In the genomic region with DNA sequence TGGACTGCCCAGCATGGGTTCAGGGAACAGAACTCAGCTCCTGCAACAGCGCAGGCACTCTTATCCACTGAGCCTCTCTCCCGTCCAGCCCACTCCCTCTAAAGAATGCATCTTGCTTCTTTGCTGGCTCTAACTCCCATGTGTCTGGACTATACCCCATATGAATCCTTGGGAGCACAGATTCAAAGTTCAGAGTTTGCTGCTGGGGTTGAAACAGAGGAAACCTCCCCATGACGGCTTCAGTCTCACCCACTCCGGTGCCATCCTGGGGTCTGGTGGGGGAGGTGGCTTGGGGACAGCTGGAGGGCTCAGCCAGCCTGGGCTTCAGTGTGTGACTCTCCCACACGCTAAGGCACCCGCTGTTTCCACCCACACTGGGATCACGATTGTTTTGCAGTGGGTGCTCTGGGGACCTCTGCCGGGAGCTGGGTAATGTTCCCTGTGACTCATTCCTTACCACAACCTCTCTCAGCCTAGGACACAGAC, we compare ENCODE assay signal across 9 mouse cellular contexts. TPM values are rescaled to one million over a fixed set of nuclear protein-coding genes. Genes with fewer than 3 reads are reported as not detected.
A peak's percentile ranks its signal among the peaks of the same experiment; 100 is the strongest.
DNase-seq lines count a peak whose midpoint lies in the region; ATAC-seq and TF ChIP-seq lines count a peak whose summit lies in the region.
"Had no signal": no experiment of that assay in that cellular context is flagged by ENCODE, and none has a peak within 500 bp of the region (broad histone marks: within the 10 kb centered on the region; RNA-seq: fewer than 3 reads in every experiment).

No protein-coding gene starts in this region.

- intact Hi-C loops in gastrocnemius, postnatal 36 days (cut with DNase I): no loop called here

- peak; percentile 58 for TF ChIP-seq CTCF in layer of hippocampus, adult 2 months (conservative IDR thresholded peaks at IDR 0.05)

- no peak overlapping the region for H3K4me2 ChIP-seq in midbrain, embryonic 12.5 days (replicated peaks)
- no peak overlapping the region for H3K4me2 ChIP-seq in midbrain, embryonic 14.5 days (ENCODE audit: low read length)
- no peak overlapping the region for H3K4me2 ChIP-seq in intestine, embryonic 15.5 days (replicated peaks)

- 37% methylated on average over 8 of the region's 8 CpGs for WGBS in midbrain, embryonic 12.5 days
- 32% methylated on average over 8 of the region's 8 CpGs for WGBS in midbrain, embryonic 14.5 days
- WGBS in intestine, embryonic 15.5 days: 76% methylated on average over 8 of the region's 8 CpGs

- no peaks in the 10 kb centered on the region for H3K9me3 ChIP-seq in midbrain, embryonic 12.5 days
- no peaks in the 10 kb centered on the region for H3K9me3 ChIP-seq in midbrain, embryonic 14.5 days (ENCODE audit: control insufficient read depth, low read length)
- no peaks in the 10 kb centered on the region for H3K9me3 ChIP-seq in intestine, embryonic 15.5 days

- no peak overlapping the region for H3K4me3 ChIP-seq in midbrain, embryonic 12.5 days
- H3K4me3 ChIP-seq in midbrain, embryonic 14.5 days (replicated peaks; ENCODE audit: low read depth, low read length): no peak overlapping the region
- no peak overlapping the region; the same call in 1 of the 2 replicates for H3K4me3 ChIP-seq in layer of hippocampus, adult 2 months
- H3K4me3 ChIP-seq in intestine, embryonic 15.5 days (replicated peaks): no peak overlapping the region

- H3K9ac ChIP-seq in midbrain, embryonic 12.5 days (replicated peaks): no peak overlapping the region; the same call in 1 of the 2 replicates
- H3K9ac ChIP-seq in midbrain, embryonic 14.5 days (replicated peaks; ENCODE audit: low read length): no peak overlapping the region
- H3K9ac ChIP-seq in intestine, embryonic 15.5 days: no peak overlapping the region

- peak; percentile 54 for ATAC-seq in midbrain, embryonic 12.5 days (ENCODE audit: low FRiP score, low read depth)
- ATAC-seq in midbrain, embryonic 14.5 days (ENCODE audit: low FRiP score, low TSS enrichment): no peak
- ATAC-seq in intestine, embryonic 15.5 days: no peak

- no peak overlapping the region; the same call in 1 of the 2 replicates for H3K27ac ChIP-seq in midbrain, embryonic 12.5 days (replicated peaks)
- H3K27ac ChIP-seq in midbrain, embryonic 14.5 days (replicated peaks; ENCODE audit: low read depth, low read length): no peak overlapping the region
- peak overlapping the region; percentile 88 for H3K27ac ChIP-seq in layer of hippocampus, adult 2 months
- H3K27ac ChIP-seq in intestine, embryonic 15.5 days: no peak overlapping the region

- peaks cover 8% of the 10 kb centered on the region for H3K4me1 ChIP-seq in midbrain, embryonic 12.5 days
- H3K4me1 ChIP-seq in midbrain, embryonic 14.5 days (ENCODE audit: control insufficient read depth, insufficient read depth, low read length): 0 out of 2 replicates have a peak, but pooled peaks cover 6% of the 10 kb centered on the region
- H3K4me1 ChIP-seq in intestine, embryonic 15.5 days (replicated peaks): no peaks in the 10 kb centered on the region

- DNase-seq in midbrain, embryonic 14.5 days: no peak
- DNase-seq in frontal cortex, adult 2 months (ENCODE audit: extremely low spot score in 1 of 2, low spot score in 1 of 2): peak; percentile 78 to 84
- peak; percentile 78 to 84 for DNase-seq in layer of hippocampus, adult 2 months (ENCODE audit: low spot score in 2 of 2)
- DNase-seq in right cerebral cortex, postnatal 25 days: peak; percentile 58
- DNase-seq in gastrocnemius, postnatal 36 days: no peak
- DNase-seq in natural killer cell, adult 2 months (ENCODE audit: low spot score in 2 of 2): no peak
- DNase-seq: thymus, postnatal 4 days had no signal

- H3K27me3 ChIP-seq in midbrain, embryonic 12.5 days: no peaks in the 10 kb centered on the region
- H3K27me3 ChIP-seq in midbrain, embryonic 14.5 days (ENCODE audit: control insufficient read depth, insufficient read depth, low read length): no peaks in the 10 kb centered on the region
- no peaks in the 10 kb centered on the region for H3K27me3 ChIP-seq in intestine, embryonic 15.5 days (replicated peaks)

- no peaks in the 10 kb centered on the region for H3K36me3 ChIP-seq in midbrain, embryonic 12.5 days
- no peaks in the 10 kb centered on the region for H3K36me3 ChIP-seq in midbrain, embryonic 14.5 days (ENCODE audit: control insufficient read depth, insufficient read depth, low read length)
- no peaks in the 10 kb centered on the region for H3K36me3 ChIP-seq in intestine, embryonic 15.5 days

RNA-seq across cellular contexts. Expression of a gene that starts 39.2 kb away (rescaled TPM):
- polyA plus RNA-seq in midbrain, embryonic 12.5 days (2016; fragmentation: Nextera tagmentation; extraction: Ambion mirVana): 42.9 and 50.2 TPM in 2 replicates
- polyA plus RNA-seq in midbrain, embryonic 14.5 days (2014; fragmentation: Nextera tagmentation; extraction: Ambion mirVana): 62.0 and 62.4 TPM in 2 replicates
- 237 and 239 TPM in 2 replicates for polyA plus RNA-seq in frontal cortex, adult 2 months (2012; rRNA removed)
- total RNA-seq in layer of hippocampus, adult 2 months (2021): 100 to 1,000 TPM; 339 to 356 TPM
- 45.1 and 53.1 TPM in 2 replicates for polyA plus RNA-seq in intestine, embryonic 15.5 days (2015; fragmentation: Nextera tagmentation; extraction: Ambion mirVana)
- under 1 TPM; 0.10 to 0.18 TPM for total RNA-seq in gastrocnemius, postnatal 36 days (2021)

RNA-seq across cellular contexts. Expression of a gene that starts 55.2 kb away (rescaled TPM):
- 19.2 and 20.6 TPM in 2 replicates for polyA plus RNA-seq in midbrain, embryonic 12.5 days (2016; fragmentation: Nextera tagmentation; extraction: Ambion mirVana)
- 23.3 and 26.2 TPM in 2 replicates for polyA plus RNA-seq in midbrain, embryonic 14.5 days (2014; fragmentation: Nextera tagmentation; extraction: Ambion mirVana)
- polyA plus RNA-seq in frontal cortex, adult 2 months (2012; rRNA removed): 20.7 and 21.4 TPM in 2 replicates
- total RNA-seq in layer of hippocampus, adult 2 months (2021): 10 to 100 TPM in 1 of 2 experiments, 1 to 10 TPM in 1; 9.7 to 11.0 TPM
- polyA plus RNA-seq in intestine, embryonic 15.5 days (2015; fragmentation: Nextera tagmentation; extraction: Ambion mirVana): 13.6 and 14.2 TPM in 2 replicates
- total RNA-seq in gastrocnemius, postnatal 36 days (2021): 1 to 10 TPM; 4.2 to 4.6 TPM

Comparison
In these comparisons a context has a peak if more than half of its experiments do, and no peak if none do; other contexts are left out.
1. DNase-seq: peak in frontal cortex, adult 2 months (2 of 2), layer of hippocampus, adult 2 months (2 of 2) and right cerebral cortex, postnatal 25 days (single experiment); none in midbrain, embryonic 14.5 days (single experiment), gastrocnemius, postnatal 36 days (0 of 2) and natural killer cell, adult 2 months (0 of 2).